In genomic region chr10:7062993-7063392, GRCm38 (mm10) we compare ENCODE assay signal across 14 mouse cellular contexts. TPM values are rescaled to one million over a fixed set of nuclear protein-coding genes. Genes with fewer than 3 reads are reported as not detected.
DNase-seq lines count a peak whose midpoint lies in the region; ATAC-seq and TF ChIP-seq lines count a peak whose summit lies in the region.
"Had no signal": no experiment of that assay in that cellular context is flagged by ENCODE, and none has a peak within 500 bp of the region (broad histone marks: within the 10 kb centered on the region; RNA-seq: fewer than 3 reads in every experiment).

No protein-coding gene starts in this region.

- no peak overlapping the region for H3K4me3 ChIP-seq in lung, postnatal 0 days (ENCODE audit: low read depth, low read length)
- no peak overlapping the region for H3K4me3 ChIP-seq in liver, postnatal 0 days (ENCODE audit: low read depth, low read length)
- H3K4me3 ChIP-seq in limb, embryonic 10.5 days: no peak overlapping the region

- no peak overlapping the region for H3K9ac ChIP-seq in lung, postnatal 0 days (replicated peaks; ENCODE audit: low read depth)
- no peak overlapping the region for H3K9ac ChIP-seq in liver, postnatal 0 days (replicated peaks)

- no peak for ATAC-seq in lung, postnatal 0 days
- ATAC-seq in liver, postnatal 0 days: peak; percentile 72
- peak; percentile 87 for ATAC-seq in neutrophil, adult 5-6 weeks (ENCODE audit: extremely low read depth, insufficient number of reproducible peaks, low FRiP score, poor library complexity, severe bottlenecking)
- ATAC-seq in frontal cortex, adult (ENCODE audit: low TSS enrichment): no peak
- ATAC-seq: forebrain, embryonic 16.5 days; hindbrain, embryonic 16.5 days had no signal

- WGBS in lung, postnatal 0 days: 79% methylated on average over 7 of the region's 7 CpGs
- WGBS in liver, postnatal 0 days (ENCODE audit: insufficient replicate concordance): 33% methylated on average over 7 of the region's 7 CpGs
- WGBS in limb, embryonic 10.5 days: 94% methylated on average over 7 of the region's 7 CpGs

- H3K4me1 ChIP-seq in lung, postnatal 0 days (ENCODE audit: insufficient read depth, low read depth, low read length): no peaks in the 10 kb centered on the region
- peaks cover 3% of the 10 kb centered on the region; the same call in 1 of the 2 replicates for H3K4me1 ChIP-seq in liver, postnatal 0 days (ENCODE audit: insufficient read depth)
- H3K4me1 ChIP-seq in limb, embryonic 10.5 days: no peaks in the 10 kb centered on the region

- no peak for TF ChIP-seq CTCF in lung, postnatal 0 days (IDR thresholded peaks at IDR 0.05)
- no peak for TF ChIP-seq CTCF in liver, postnatal 0 days (IDR thresholded peaks at IDR 0.05; ENCODE audit: low read depth)

- TF ChIP-seq EP300 in lung, postnatal 0 days (IDR thresholded peaks at IDR 0.05): no peak
- TF ChIP-seq EP300 in liver, postnatal 0 days (IDR thresholded peaks at IDR 0.05; ENCODE audit: low read depth): 0 out of 2 replicates have a peak, but pooled peaks have one; percentile 17

- no peaks in the 10 kb centered on the region for H3K36me3 ChIP-seq in lung, postnatal 0 days (ENCODE audit: insufficient read depth, low read length)
- H3K36me3 ChIP-seq in liver, postnatal 0 days (replicated peaks; ENCODE audit: insufficient read depth, low read length): no peaks in the 10 kb centered on the region
- no peaks in the 10 kb centered on the region for H3K36me3 ChIP-seq in limb, embryonic 10.5 days

- no peaks in the 10 kb centered on the region for H3K27me3 ChIP-seq in lung, postnatal 0 days (replicated peaks; ENCODE audit: insufficient read depth, low read length)
- no peaks in the 10 kb centered on the region for H3K27me3 ChIP-seq in liver, postnatal 0 days (ENCODE audit: insufficient read depth, low read length)
- H3K27me3 ChIP-seq in limb, embryonic 10.5 days (ENCODE audit: low read depth, poor library complexity, severe bottlenecking): no peaks in the 10 kb centered on the region

- H3K9me3 ChIP-seq in lung, postnatal 0 days (ENCODE audit: low read length): no peaks in the 10 kb centered on the region
- no peaks in the 10 kb centered on the region for H3K9me3 ChIP-seq in liver, postnatal 0 days (ENCODE audit: low read length)
- no peaks in the 10 kb centered on the region for H3K9me3 ChIP-seq in limb, embryonic 10.5 days (replicated peaks)

- H3K4me2 ChIP-seq in lung, postnatal 0 days (replicated peaks; ENCODE audit: low read depth, low read length): no peak overlapping the region
- peak overlapping the region; percentile 31; the same call in 1 of the 2 replicates for H3K4me2 ChIP-seq in liver, postnatal 0 days (ENCODE audit: low read depth, low read length)

- H3K27ac ChIP-seq in lung, postnatal 0 days (ENCODE audit: low read length): no peak overlapping the region
- H3K27ac ChIP-seq in liver, postnatal 0 days (ENCODE audit: low read depth): no peak overlapping the region
- H3K27ac ChIP-seq in limb, embryonic 10.5 days: no peak overlapping the region
- H3K27ac ChIP-seq: kidney, postnatal 0 days had no signal

- DNase-seq in lung, postnatal 0 days (ENCODE audit: low spot score): peak; percentile 33
- no peak for DNase-seq in lung, postnatal 10 days
- DNase-seq in MEL-GATA-1-ER (ENCODE audit: extremely low read depth, low read depth): peak; percentile 9
- DNase-seq in liver, postnatal 0 days: peak; percentile 33
- no peak for DNase-seq in limb, embryonic 10.5 days (ENCODE audit: low spot score)
- no peak for DNase-seq in right cerebral cortex, postnatal 36 days (ENCODE audit: low spot score in 2 of 2)
- DNase-seq: adrenal gland, adult 2 months; left cerebral cortex, postnatal 4 days; thymus, postnatal 4 days had no signal

RNA-seq across cellular contexts. Expression of gene Ipcef1, which starts 10.7 kb away (rescaled TPM):
- polyA plus RNA-seq in lung, postnatal 0 days (2015; fragmentation: Nextera tagmentation; extraction: Ambion mirVana): 0.27 and 0.29 TPM in 2 replicates
- polyA plus RNA-seq in liver, postnatal 0 days (2015; fragmentation: Nextera tagmentation; extraction: Ambion mirVana): 0.85 and 1.1 TPM in 2 replicates
- 111 and 119 TPM in 2 replicates for total RNA-seq in neutrophil, adult 5-6 weeks (2017)
- polyA plus RNA-seq in limb, embryonic 10.5 days (2016; fragmentation: Nextera tagmentation; extraction: Ambion mirVana): 0.03 and 0.11 TPM in 2 replicates

Comparison
In these comparisons a context has a peak if more than half of its experiments do, and no peak if none do; other contexts are left out.
1. DNase-seq: peak in lung, postnatal 0 days (single experiment), MEL-GATA-1-ER (single experiment) and liver, postnatal 0 days (single experiment); none in lung, postnatal 10 days (single experiment), limb, embryonic 10.5 days (single experiment) and right cerebral cortex, postnatal 36 days (0 of 2).
2. ATAC-seq: peak in liver, postnatal 0 days (single experiment) and neutrophil, adult 5-6 weeks (single experiment); none in lung, postnatal 0 days (single experiment) and frontal cortex, adult (single experiment).